Mouse (Mus musculus) erythroblast, embryonic 14.5 days (primary cell): Measurements from ENCODE around the gene Ccdc171.

Experiments used
- GATA1 ChIP-seq: IDR thresholded peaks from 2 replicates; pipeline ENCODE4 v1.6.1; 2012; ENCODE audit warnings: low read length, inconsistent platforms, mixed read lengths
- TAL1 ChIP-seq: IDR thresholded peaks from 3 replicates; pipeline ENCODE4 v1.6.1; 2012; ENCODE audit warnings: low read length, inconsistent platforms, mixed read lengths

DNA sequence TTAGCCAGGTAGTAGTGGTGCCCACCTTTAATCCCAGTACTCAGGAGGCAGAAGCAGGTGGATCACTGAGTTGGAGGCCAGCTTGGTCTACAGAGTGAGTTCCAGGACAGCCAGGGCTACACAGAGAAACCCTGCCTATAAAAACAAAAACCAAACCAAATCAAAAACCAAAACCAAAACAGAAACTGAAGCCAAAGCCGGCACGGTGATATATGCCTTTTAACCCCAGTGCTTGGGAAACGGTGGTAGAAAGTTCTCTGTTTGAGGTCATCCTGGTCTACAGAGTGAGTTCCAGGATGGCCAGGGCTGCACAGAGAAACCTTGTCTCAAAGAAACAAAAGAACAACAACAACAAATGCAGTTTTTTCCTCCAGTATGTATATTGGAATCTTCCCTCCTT is 13.1 kb upstream of the Ccdc171 start:
- TF ChIP-seq GATA1: no peak
- no peak for TF ChIP-seq TAL1
